Mouse (Mus musculus) megakaryocyte, embryonic 14.5 days (primary cell): ENCODE data around the gene Smndc1.

Source experiments
- FLI1 ChIP-seq: IDR thresholded peaks from 2 replicates; pipeline ENCODE4 v1.6.1; 2012; ENCODE audit warnings: low read length, inconsistent platforms, mixed read lengths
- GATA1 ChIP-seq: IDR thresholded peaks from 3 replicates; pipeline ENCODE4 v1.6.1; 2012; ENCODE audit warnings: mixed read lengths, low read length, inconsistent platforms, borderline replicate concordance

GRCm38 (mm10) chr19:53375816-53376215, 14.6 kb downstream of the Smndc1 start:
- no peak for TF ChIP-seq GATA1
- TF ChIP-seq FLI1 = no peak
